Mouse (Mus musculus) cerebellum, postnatal 25 days (tissue): ENCODE results near the gene Fastkd3.
"Not testable (repeated sequence)": the region's sequence is repeated elsewhere in the genome, so short reads cannot be mapped to it uniquely, and the experiment has no call there.

Experiments used
- DNase-seq, 2 experiments: peaks; one replicate each; pipeline ENCODE4 v3.0.0; 2021; ENCODE audit warnings: mixed read lengths in 2 of 2

Gene Fastkd3

DNA sequence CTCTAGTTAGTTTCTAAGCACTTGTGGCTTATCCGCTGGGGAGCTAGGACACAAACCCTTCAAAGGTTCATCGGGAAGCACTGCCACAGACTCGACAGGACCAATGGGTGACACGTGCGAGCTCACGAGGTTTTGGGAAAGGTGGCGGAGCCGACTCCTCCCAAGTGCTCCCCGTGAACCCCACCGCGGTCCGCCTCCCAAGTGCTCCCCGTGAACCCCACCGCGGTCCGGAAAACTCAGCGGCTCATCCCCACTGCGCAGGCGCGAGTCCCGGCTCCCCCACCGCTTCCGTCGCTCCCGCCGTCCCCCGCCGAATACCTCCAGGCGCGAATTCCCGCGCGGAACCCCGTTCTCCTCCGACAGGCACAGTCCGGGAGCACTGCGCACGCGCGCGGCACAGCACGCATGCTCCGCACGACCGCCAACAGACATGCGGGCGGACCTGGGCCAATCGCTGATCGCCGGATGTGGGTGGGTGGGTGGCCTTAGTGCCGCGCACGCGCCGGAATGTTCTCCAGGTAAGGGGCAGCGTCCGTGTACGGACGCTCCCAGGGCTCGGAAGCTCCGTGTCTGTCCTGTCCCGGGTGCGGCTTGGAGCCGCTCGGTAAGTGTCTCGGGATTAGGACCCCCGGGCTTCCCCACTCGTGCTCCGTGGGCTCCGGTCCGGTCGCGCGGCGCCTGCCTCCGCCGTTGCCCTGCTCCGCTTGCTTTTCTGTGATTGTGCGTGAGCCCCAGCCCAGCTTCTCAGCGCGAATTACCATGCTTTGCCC lies at the start of gene Fastkd3, which contains the start of gene Mtrr:
TSS of gene Fastkd3 (plus strand) at position 488 of the 770 bp plus-strand sequence.
TSS of gene Mtrr (minus strand) at position 403 of the 770 bp plus-strand sequence.
- DNase-seq: peak; percentile 99

DNA sequence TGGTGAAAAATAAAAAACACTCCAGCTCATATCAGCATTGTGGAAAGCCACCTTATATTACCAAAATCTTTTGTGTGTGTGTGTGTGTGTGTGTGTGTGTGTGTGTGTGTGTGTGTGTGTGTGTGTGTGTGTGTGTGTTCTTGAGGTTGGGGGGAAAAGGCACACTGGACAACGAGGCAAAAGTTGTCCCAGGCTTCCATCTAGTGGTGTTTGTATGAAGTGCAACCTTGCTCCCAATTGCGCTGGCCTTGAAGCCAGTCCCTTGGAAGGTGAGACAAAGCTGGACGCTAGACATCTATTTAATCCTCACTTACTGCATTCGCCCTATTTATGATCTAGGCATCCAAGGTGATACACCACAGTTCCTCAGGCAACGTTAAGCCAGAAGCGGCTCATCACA lies 28.6 kb upstream of the Fastkd3 start:
- not testable (repeated sequence) for DNase-seq

DNA sequence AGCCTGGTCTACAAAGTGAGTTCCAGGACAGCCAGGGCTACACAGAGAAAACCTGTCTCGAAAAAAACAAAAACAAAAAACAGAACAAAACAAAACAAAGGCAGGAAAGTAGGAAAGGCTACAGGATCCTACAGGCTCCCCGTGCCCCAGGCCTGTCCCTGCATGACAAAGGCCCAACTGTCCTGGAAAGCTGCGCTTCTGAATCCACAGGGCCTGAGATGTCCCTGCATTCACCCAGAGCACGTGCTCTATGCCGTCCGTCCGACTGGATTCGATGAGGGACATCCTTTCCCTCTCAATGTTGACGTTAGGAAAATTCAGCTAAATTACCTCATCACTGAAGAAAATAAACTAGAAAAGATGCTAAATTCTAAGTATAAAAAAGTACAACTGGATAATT lies 13.9 kb upstream of the Fastkd3 start:
- no peak for DNase-seq

DNA sequence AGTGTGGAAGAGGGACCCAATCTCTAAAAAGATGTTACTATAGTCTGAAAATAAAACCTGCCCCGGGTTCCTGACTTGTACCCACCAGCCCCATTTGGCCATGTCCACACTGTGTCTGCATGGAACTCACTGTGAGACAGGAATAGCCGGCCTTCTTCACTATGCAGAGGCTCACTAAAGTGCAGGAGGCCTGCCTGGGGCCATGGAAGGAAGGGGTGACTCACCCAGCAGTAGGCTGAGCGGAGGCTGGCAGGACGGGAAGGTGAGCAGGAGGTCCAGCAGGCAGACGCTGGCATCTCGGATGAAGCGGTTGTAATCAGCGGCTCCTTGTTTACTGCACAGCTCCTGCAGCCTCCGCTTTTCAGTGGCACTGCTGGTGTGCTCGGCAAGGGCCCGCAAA lies 13.5 kb upstream of the Fastkd3 start:
- DNase-seq: no peak

DNA sequence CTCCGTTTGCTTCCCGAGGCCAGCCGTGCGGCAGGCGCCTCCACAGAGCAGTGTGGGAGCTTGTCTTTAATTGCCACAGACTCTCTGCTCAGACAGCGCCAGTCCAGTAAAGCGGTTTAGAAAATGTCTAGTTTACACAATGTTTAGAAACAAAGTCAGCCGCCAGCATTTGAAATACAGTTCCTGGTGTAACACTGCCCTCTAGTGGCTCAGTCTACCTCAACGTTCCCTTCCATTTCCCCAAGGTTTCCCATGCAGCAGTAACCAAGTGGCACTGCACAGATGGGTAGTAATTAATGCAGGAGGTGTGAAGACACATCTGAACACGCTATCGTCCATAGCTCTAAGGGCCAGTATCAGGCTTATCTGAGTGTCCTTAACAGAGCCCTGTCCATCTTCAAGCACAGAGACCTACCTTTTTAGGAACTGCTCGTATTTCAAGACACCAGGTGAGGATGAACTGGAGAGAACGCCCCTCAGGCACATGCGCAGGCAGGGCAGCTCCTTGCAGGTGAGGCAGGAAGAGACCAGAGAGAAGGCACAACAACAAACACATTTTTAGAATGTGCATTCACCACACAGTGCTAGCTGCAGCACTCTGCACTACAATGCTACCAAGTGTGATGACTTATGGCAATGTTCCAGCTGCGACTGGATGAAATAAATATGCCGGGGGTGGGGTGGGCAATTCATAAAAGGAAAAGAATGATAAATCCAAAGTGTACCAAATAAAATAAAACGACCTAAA lies 12.3 kb upstream of the Fastkd3 start:
- peak; percentile 44 to 69 for DNase-seq

DNA sequence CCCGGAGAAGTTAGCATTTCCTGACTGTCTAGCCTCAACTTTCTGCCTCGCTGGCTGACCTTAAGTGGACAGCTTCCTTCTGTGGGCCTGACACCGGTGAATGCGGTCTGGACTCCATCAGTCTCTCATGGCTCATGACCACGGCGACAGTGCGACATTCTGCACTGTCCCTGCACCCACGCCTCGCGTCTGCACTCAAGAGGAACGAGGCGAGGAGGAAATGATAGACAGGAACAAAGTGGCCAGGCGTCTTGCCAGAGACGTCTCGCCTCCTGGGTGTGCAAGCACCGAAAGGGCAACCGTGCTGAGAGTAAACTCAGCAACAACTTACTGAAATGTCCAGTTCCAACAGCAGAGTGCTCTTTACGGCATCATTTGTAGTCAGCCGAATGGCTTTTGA lies 9.8 kb upstream of the Fastkd3 start:
- no peak for DNase-seq

DNA sequence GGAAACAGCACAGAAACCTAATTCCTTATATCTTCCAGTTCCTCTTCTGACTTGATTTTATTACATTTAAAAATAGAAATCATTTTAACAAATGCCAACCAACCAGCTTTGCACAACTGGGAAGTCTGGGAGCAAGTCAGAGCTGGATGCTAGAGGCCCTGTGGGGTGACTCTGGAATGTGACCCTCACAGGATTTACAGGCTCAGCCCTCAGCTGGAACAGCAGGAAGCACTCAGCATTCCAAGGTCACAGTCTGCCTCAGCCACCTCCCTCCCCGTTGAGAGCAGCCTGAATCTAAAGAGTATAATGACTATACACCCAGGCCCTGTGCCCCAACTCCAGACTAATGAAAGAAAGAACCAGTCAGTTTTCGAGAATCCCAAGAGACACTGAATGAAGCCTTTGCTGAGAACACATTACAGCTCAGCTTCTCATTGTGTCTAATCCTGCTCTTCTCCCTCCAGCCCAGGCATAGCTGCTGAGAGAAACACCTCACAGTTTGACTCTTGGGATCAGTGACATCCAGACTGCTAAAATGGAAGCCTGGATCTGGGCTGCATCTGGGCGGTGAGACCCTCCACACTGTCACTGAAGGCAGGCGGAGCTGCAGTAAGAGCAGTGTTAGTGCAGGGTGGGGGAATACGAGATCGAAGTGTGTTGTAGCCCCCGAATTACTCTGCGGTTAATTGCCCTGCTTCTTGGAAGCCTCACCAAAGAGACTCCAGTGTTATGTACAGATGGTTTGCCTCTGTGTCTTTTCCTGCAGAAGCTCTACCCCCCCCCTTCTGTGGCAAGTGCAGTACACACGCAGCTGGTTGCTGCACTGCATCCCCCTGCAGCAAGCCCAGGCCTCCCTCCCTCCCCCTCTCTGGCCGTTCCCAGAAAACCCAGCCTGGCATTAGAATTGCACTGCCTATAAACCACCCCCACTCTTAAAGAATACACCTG lies 8.8 kb upstream of the Fastkd3 start:
- DNase-seq: no peak

DNA sequence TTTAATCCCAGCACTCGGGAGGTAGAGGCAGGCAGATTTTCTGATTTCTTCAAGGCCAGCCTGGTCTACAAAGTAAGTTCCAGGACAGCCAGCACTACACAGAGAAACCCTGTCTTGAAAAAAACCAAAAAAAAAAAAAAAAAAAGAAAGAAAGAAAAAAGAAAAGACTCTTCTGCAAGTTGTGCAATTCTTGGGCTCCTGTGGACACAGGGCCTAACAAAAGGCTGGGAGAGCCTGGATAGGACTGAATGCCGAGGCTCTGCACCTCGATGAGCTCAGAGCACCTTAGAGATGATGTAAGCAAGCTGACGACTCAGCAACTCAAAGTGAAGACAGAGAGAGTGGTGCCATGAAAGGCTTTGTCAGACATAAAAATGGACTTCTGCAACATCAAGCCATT lies 7.6 kb upstream of the Fastkd3 start:
- DNase-seq: no peak

DNA sequence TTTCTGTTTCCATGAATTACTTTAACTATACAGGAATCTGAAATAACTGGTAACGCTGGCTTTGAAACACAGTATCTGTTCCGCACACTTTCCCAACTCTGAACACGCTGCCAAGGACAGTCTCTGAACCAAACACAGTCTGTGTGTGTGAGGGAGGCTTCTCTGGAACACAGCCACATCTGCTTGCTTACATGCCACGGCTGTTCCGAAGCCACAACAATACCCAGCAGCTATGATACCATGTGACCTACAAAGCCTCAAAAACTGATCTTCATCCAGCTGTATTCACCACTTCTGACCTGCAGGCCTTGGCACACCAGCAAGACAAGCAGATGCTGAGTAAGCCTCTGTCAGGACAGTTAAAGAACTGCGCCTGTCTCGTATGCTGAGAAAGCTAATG lies 4.1 kb upstream of the Fastkd3 start:
- no peak for DNase-seq

DNA sequence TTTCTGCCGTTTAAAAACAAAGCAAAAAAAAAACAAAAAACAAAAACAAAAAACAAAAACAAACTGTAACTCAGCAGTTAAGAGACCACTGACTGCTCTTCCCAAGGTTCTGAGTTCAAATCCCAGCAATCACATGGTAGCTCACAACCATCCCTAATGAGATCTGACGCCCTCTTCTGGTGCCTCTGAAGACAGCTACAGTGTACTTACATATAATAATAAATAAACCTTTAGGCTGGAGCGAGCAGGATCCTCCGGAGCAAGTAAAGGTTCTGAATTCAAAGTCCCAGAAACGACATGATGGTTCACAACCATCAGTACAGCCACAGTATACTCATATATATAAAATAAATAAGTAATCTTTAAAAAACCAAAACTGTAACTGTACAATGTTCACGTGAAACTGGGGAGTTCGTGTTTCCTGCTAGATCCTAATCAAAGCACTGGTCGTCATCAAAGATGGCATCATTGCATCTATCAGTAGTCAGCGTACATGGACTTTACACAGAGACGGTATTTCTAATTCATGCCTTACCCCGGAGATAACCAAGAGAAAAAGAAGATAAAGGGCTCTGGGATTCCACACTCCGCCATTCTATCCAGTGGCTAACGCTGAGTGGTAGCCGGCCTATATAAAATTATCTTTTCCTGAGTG lies 821 bp upstream of the Fastkd3 start:
- no peak for DNase-seq

DNA sequence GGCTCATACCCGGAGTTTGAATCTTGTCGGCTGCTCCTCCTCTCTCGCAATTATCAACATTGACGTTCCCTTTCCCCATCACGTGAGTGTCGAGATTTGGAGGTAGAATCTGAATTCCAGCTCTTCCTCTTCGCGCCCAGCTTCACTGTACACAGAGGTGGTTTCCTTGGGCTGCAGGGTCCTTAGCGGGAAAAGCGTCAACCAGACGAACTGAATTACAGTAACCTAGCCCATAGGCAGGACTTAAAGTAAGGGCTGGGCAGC lies 415 bp downstream of the Fastkd3 start:
- peak in 1 of 2 experiments; percentile 16 for DNase-seq

DNA sequence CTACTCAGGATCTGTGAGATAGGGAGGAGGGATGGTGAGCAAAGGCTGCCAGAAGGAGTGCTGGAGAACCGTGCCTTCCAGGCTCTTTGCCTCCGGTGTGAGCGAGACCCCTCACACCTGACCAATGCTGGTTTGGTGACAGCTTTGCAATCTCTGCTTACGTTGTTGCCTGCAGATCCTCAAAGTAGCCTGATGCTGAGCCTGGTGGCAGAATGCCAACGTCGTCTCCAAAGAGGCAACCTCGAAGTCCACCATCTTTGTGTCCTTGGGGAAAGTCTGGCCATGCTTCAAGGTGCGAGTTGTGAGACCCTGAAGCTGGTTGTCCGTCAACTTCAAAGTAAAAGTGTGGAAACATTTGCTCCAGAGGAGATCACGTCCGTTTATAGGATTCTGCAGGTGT lies 1.9 kb downstream of the Fastkd3 start:
- no peak for DNase-seq

DNA sequence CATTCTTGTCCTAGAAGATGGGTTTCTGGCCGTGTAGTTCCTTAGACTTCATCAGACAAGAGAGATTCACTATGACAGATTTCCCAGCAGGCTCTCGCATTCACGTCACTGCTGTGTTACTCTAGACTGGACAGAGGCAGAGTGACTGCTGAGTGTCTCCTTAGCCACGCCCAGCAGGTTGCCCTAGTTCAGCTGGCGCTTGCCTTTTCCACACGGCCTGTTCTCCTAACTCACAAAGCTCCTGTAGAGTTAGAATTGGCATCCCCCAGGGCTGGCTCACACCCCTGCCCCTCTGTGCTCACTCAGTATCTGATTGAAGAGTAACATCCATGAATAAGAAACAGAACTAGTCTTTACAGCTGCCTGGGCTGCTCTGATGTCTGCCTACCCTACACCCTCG lies 3.4 kb downstream of the Fastkd3 start:
- DNase-seq: no peak

DNA sequence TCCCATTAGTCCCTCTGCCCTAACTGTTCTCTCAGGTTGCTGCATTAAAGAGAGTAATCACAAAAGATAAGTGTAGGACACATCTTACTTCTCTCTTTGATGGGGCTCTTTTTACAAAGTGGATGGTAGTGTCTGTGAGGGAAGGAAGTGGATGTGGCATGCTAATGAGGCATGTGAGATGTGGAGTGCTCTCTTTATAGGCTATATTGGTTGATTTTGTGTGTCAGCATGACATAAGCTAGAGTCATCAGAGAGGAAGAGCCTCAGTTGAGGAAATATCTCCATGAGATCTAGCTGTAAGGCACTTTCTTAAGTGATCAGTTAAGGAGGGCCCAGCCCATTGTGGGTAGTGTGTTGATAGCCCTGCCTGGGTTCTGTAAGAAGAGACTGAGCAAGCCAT lies 6.3 kb downstream of the Fastkd3 start:
- no peak for DNase-seq

DNA sequence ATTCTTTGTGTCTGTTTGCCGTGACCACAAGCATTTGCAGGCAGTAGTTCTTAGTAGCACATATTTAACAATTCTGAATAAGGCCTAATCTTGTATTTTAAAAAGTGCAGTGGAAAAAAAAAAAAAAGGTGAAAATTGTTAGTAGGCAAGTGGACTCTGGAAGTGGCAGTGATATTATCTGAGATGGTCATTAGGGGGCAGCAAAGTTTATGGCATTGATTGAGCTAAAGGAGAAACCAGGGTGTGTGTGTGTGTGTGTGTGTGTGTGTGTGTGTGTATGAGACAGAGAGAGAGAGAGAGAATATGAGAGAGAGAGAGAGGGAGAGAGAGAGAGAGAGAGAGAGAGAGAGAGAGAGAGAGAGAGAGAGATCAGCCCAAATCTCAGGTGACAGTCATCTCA lies 11.8 kb downstream of the Fastkd3 start:
- peak in 1 of 2 experiments; percentile 38 for DNase-seq

DNA sequence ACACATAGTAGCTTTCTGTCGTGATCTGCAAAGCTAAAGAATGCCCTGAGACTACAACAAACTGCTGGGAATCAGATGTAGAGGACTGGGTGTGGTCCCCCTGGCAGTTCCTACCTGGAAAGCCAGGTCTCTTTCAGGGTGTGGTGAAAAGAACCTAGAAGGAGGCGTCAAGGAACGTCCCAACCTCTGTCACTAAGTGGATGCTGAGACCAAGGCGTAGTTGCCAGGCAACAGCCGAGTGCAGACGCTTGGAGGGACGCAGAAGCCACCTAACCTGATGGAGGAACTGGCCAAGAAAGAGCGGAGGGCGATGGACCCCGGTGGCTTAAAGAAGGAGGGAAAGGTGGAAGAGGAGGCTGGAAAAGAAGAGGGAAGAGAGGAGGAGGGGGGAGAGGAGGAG lies 15.2 kb downstream of the Fastkd3 start, which contains the start of gene 1700001L19Rik:
TSS of gene 1700001L19Rik (plus strand) at position 223 of the 400 bp plus-strand sequence.
- DNase-seq: no peak

DNA sequence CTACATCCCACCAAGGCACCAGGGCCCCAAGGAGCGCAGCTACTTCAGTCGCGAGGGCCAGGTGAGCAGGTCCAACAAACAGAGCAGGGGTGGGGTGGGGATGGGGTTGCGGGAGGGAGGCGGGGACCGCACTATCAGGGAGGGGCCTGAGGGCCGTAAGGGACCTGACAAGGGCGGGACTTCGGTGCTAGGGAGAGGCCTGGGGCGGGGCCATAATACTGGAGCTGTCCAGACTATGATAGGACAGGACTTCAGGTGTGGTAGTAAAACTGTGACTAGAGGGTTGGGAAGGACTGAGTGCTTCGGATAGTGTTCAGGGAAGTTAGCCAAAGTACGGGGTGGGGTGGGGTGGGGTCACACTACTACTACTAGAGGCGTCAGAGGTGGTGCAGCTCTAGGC lies 15.6 kb downstream of the Fastkd3 start:
- no peak for DNase-seq

DNA sequence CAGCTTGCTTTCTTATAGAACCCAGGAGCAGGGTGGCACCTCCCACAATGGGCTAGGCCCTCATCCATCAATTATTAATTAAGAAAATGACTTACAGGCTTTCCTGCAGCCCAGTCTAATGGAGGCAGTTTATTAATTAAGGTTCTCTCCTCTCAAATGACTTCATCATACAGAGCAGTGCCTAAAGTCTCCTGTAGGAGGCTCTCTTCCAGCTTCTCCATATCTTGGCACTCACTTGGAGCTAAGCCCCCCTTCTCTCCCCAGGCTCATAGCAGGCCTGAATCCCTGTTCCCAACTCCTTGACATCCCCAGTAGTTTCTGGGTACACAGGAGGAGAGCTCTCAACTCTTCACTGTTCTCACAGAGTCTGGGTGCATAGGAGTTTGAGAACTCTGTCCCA lies 16.9 kb downstream of the Fastkd3 start:
- no peak for DNase-seq

DNA sequence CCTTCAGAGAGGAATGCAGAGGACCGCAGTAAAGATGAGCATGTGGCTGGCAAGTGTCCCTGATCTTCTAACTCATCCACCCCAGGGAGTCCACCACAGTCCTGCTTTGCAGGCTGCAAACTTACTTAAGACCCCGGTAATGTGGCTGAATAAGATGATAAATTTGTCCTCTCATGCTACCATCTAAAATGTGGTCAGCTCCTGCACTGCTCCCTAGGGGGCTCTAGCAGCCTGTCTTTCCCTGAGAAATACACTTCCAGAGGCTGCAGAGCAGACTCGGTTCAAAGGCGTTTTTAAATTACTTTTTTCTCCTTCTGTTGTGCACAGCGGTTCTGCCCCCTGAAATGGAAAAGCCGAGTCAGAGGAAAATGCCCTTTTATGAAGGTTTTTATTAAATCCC lies 19.1 kb downstream of the Fastkd3 start:
- DNase-seq: peak in 1 of 2 experiments; percentile 33

DNA sequence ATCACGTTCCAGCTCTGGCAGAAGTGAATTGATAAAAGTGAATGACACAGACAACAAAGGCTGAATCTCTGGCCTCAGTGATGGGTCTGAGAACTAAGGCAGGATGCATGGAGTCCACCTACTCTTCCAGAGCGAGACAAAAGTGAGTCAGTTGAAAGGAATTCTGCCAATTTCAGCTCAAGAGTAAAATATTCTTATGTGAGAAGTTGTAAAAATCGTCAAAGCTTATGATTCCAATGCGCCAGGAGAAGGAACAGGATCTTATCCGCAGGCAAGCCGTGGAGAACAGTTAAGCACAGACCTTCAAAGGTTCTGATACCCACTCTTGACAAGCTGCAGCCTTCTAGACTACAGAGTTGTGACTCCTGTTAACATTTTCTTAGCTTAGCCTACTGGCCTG lies 21.1 kb downstream of the Fastkd3 start:
- DNase-seq: no peak

DNA sequence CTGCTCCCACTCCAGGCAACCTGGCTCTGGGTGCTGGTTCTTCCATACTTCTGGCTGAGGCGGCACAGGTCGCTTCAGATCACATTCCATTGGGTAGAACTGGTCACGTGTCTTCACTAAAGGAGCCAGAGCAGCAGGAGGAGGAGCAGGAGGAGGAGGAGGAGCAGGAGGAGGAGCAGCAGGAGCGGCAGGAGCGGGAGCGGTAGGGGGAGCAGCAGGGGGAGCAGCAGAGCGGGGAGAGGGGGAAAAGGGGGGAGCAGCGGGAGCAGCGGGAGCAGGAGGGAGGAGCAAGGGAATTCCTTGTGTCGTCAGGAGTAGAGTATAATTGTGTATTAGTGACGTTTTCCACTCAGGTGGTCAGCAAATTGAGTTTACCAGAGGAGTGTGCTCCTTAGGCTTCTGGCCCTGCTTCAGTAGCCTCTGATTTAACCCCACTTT lies 23.7 kb downstream of the Fastkd3 start:
- peak; percentile 16 to 55 for DNase-seq

DNA sequence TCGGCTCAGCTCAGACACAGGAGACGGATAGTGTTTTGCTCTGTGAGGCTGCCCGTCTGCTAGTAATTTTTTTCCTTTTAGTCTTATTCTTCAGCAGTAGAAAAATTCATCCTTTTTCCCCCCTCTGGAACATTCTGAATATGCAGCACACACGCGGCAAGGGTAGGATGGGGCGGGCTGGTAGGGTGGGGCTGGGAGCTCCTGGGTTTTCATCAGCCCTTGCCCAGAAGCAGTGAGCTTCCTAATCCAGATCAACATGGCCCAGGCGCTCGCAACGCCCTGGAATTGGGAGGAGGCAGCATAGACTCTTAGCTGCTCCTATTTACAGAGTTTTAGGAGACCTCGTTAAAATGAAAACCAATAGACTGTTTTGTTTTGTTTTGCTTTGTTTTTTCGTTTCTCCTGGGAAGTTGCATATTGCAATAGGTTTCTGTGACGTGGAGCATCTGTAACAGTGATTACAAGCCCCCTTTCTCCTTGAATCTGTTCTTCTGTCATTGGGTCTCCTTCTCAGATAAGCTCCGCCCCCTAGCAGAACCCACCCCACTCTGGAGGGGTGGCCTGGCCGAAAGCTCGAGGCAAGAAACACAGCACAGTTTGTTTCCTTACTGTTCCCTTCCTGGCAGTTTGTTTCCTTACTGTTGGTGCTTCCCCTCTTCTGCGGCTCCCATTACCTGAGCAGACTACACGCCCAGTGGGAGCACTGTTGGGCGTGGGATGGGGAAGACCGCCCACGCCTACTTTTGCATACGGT lies 25.8 kb downstream of the Fastkd3 start:
- DNase-seq: no peak
